Mouse (Mus musculus): ENCODE measurements around the gene Rhd. TPM values are rescaled to one million over a fixed set of nuclear protein-coding genes. Genes with fewer than 3 reads are reported as not detected.

Rhd gene
- polyA plus RNA-seq, 2 experiments = 3.6 to 4.1 TPM

- no peak for TF ChIP-seq POLR2A (IDR thresholded peaks at IDR 0.05; ENCODE audit: borderline replicate concordance, extremely low read depth, insufficient read depth, insufficient read length)
- under 1% methylated on average over 60 of the region's 106 CpGs for WGBS
- peak; percentile 8; the same call in 1 of the 2 replicates for ATAC-seq (ENCODE audit: low FRiP score, low read depth)
These were observed 11.7 kb upstream of the Rhd start for GRCm38 (mm10) chr4:134852438-134853255.

DNA sequence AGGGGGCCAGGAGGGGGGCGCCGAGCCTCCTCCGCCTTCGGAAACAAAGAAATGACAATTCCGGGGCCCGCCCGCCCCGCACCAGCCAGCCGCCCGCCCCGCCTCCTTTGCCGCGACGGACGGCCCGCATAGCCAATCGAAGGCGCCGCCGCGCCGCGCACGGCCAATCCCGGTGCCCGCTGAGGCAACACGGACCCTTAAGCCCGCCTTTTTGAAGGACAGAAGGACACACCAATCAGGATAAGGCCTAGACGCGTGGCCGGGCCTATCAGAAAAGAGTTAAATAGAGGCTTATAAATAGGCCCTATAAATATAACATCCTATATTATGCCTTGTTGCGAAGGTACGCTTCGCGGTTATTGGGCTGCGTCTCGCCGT, 11.1 kb upstream of the Rhd start, which contains the start of gene Maco1:
TSS of gene Maco1 (minus strand) at position 87 of the 378 bp plus-strand sequence.
- Histone ChIP-seq H3K9me3 (ENCODE audit: control insufficient read depth, low read length) (no peaks in the 10 kb centered on the region), H3K4me1 (ENCODE audit: control insufficient read depth, insufficient read depth, low read length) (peaks cover 12% of the 10 kb centered on the region), H3K4me2 (replicated peaks; ENCODE audit: low read depth, low read length, severe bottlenecking) (peak within 1 kb of the TSS; percentile 82), H3K27ac (replicated peaks; ENCODE audit: low read depth, low read length) (peak within 1 kb of the TSS; percentile 92), H3K27me3 (ENCODE audit: control insufficient read depth, insufficient read depth, low read length) (no peaks in the 10 kb centered on the region), H3K36me3 (ENCODE audit: control insufficient read depth, insufficient read depth, low read length) (no peaks in the 10 kb centered on the region), H3K4me3 (replicated peaks; ENCODE audit: low read length) (peak within 1 kb of the TSS; percentile 97), H3K9ac (ENCODE audit: low read depth, low read length, severe bottlenecking) (peak within 1 kb of the TSS; percentile 96)
- peak; percentile 94 for ATAC-seq (ENCODE audit: low FRiP score, low read depth)
- peak; percentile 97 for DNase-seq (ENCODE audit: low spot score)
- no peak for TF ChIP-seq POLR2A (IDR thresholded peaks at IDR 0.05; ENCODE audit: borderline replicate concordance, extremely low read depth, insufficient read depth, insufficient read length)
- under 1% methylated on average over 31 of the region's 38 CpGs for WGBS

More at GRCm38 (mm10) chr4:134852438-134853255, 11.7 kb upstream of the Rhd start:
- Histone ChIP-seq H3K9ac (ENCODE audit: low read depth, low read length, severe bottlenecking) (peak overlapping the region; percentile 96), H3K4me2 (replicated peaks; ENCODE audit: low read depth, low read length, severe bottlenecking) (peak overlapping the region; percentile 82), H3K4me3 (replicated peaks; ENCODE audit: low read length) (peak overlapping the region; percentile 97), H3K36me3 (ENCODE audit: control insufficient read depth, insufficient read depth, low read length) (no peaks in the 10 kb centered on the region), H3K9me3 (ENCODE audit: control insufficient read depth, low read length) (no peaks in the 10 kb centered on the region), H3K27me3 (ENCODE audit: control insufficient read depth, insufficient read depth, low read length) (no peaks in the 10 kb centered on the region), H3K4me1 (ENCODE audit: control insufficient read depth, insufficient read depth, low read length) (peaks cover 16% of the 10 kb centered on the region), H3K27ac (replicated peaks; ENCODE audit: low read depth, low read length) (peak overlapping the region; percentile 90)
- peak; percentile 24 for DNase-seq (ENCODE audit: low spot score)

- H3K9me3 ChIP-seq (ENCODE audit: control insufficient read depth, low read length) = no peaks in the 10 kb centered on the region
- no peaks in the 10 kb centered on the region for H3K36me3 ChIP-seq (ENCODE audit: control insufficient read depth, insufficient read depth, low read length)
- peaks cover 12% of the 10 kb centered on the region for H3K4me1 ChIP-seq (ENCODE audit: control insufficient read depth, insufficient read depth, low read length)
- H3K27me3 ChIP-seq (ENCODE audit: control insufficient read depth, insufficient read depth, low read length) = no peaks in the 10 kb centered on the region
- peak overlapping the region; percentile 71 for H3K4me2 ChIP-seq (replicated peaks; ENCODE audit: low read depth, low read length, severe bottlenecking)
- WGBS = 1% methylated on average over 76 of the region's 91 CpGs
- DNase-seq (ENCODE audit: low spot score) (peak; percentile 91), ATAC-seq (ENCODE audit: low FRiP score, low read depth) (peak; percentile 93)
- peak overlapping the region; percentile 61 for H3K9ac ChIP-seq (ENCODE audit: low read depth, low read length, severe bottlenecking)
- peak overlapping the region; percentile 92 for H3K27ac ChIP-seq (replicated peaks; ENCODE audit: low read depth, low read length)
- TF ChIP-seq POLR2A (IDR thresholded peaks at IDR 0.05; ENCODE audit: borderline replicate concordance, extremely low read depth, insufficient read depth, insufficient read length) = 0 out of 2 replicates have a peak, but pooled peaks have one; percentile 24
- peak overlapping the region; percentile 97 for H3K4me3 ChIP-seq (replicated peaks; ENCODE audit: low read length)
These were observed 10.5 kb upstream of the Rhd start for GRCm38 (mm10) chr4:134853637-134854485.

GRCm38 (mm10) chr4:134855371-134855770, 9.0 kb upstream of the Rhd start:
- H3K4me2 ChIP-seq (replicated peaks; ENCODE audit: low read depth, low read length, severe bottlenecking) = no peak overlapping the region
- H3K9ac ChIP-seq (ENCODE audit: low read depth, low read length, severe bottlenecking) = no peak overlapping the region
- H3K9me3 ChIP-seq (ENCODE audit: control insufficient read depth, low read length) = no peaks in the 10 kb centered on the region
- H3K27me3 ChIP-seq (ENCODE audit: control insufficient read depth, insufficient read depth, low read length) = no peaks in the 10 kb centered on the region
- peak; percentile 50 for DNase-seq (ENCODE audit: low spot score)
- no peak for TF ChIP-seq POLR2A (IDR thresholded peaks at IDR 0.05; ENCODE audit: borderline replicate concordance, extremely low read depth, insufficient read depth, insufficient read length)
- ATAC-seq (ENCODE audit: low FRiP score, low read depth) = no peak
- no peak overlapping the region for H3K4me3 ChIP-seq (replicated peaks; ENCODE audit: low read length)
- no peaks in the 10 kb centered on the region for H3K36me3 ChIP-seq (ENCODE audit: control insufficient read depth, insufficient read depth, low read length)
- H3K4me1 ChIP-seq (ENCODE audit: control insufficient read depth, insufficient read depth, low read length) = peaks cover 12% of the 10 kb centered on the region
- H3K27ac ChIP-seq (replicated peaks; ENCODE audit: low read depth, low read length) = no peak overlapping the region
- 48% methylated on average over 3 of the region's 3 CpGs for WGBS

DNA sequence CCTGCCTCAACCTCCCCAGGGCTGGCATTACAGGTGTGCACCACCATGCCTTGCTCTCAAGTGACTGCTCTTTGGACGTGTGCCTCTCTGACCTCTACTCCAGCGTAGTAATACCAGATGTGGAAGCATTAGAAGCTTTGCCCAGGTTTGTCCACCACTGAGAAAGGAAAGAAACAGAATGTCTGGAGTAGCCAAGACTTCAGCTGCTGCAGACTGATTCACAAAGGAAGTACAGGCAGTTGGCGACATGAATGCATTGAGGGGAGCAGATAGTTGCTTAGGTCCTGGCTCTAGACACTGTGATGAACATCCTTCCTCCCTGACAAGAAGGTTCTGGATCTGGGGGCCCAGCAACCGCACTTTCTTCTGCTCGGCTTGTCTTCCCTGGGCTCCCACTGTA, 8.3 kb upstream of the Rhd start:
- Histone ChIP-seq H3K9me3 (ENCODE audit: control insufficient read depth, low read length) (no peaks in the 10 kb centered on the region), H3K4me2 (replicated peaks; ENCODE audit: low read depth, low read length, severe bottlenecking) (no peak overlapping the region), H3K27me3 (ENCODE audit: control insufficient read depth, insufficient read depth, low read length) (no peaks in the 10 kb centered on the region), H3K27ac (replicated peaks; ENCODE audit: low read depth, low read length) (no peak overlapping the region), H3K4me1 (ENCODE audit: control insufficient read depth, insufficient read depth, low read length) (peaks cover 11% of the 10 kb centered on the region), H3K36me3 (ENCODE audit: control insufficient read depth, insufficient read depth, low read length) (no peaks in the 10 kb centered on the region), H3K4me3 (replicated peaks; ENCODE audit: low read length) (no peak overlapping the region), H3K9ac (ENCODE audit: low read depth, low read length, severe bottlenecking) (no peak overlapping the region)
- no peak for ATAC-seq (ENCODE audit: low FRiP score, low read depth)
- no peak for DNase-seq (ENCODE audit: low spot score)
- 44% methylated on average over 5 of the region's 5 CpGs for WGBS
- TF ChIP-seq POLR2A (IDR thresholded peaks at IDR 0.05; ENCODE audit: borderline replicate concordance, extremely low read depth, insufficient read depth, insufficient read length) = no peak
